Mouse (Mus musculus): ENCODE measurements around the gene Ano2. TPM values are rescaled to one million over a fixed set of nuclear protein-coding genes. Genes with fewer than 3 reads are reported as not detected.

Gene Ano2
- polyA plus RNA-seq, 1 experiment from 2014 or later = 0.60 TPM

- H3K27ac ChIP-seq (replicated peaks) = no peak overlapping the region
- no peak overlapping the region for H3K9ac ChIP-seq
- H3K4me1 ChIP-seq (replicated peaks) = no peaks in the 10 kb centered on the region
- no peaks in the 10 kb centered on the region for H3K9me3 ChIP-seq
- WGBS = 43% methylated on average over 2 of the region's 2 CpGs
- no peaks in the 10 kb centered on the region for H3K27me3 ChIP-seq
- no peak overlapping the region for H3K4me2 ChIP-seq
- H3K36me3 ChIP-seq = no peaks in the 10 kb centered on the region
- ATAC-seq (ENCODE audit: low FRiP score, low read depth) = no peak
- no peak overlapping the region for H3K4me3 ChIP-seq
Measured at GRCm38 (mm10) chr6:125868516-125868915, 178.3 kb downstream of the Ano2 start.

GRCm38 (mm10) chr6:125871482-125871881, 181.3 kb downstream of the Ano2 start:
- Histone ChIP-seq H3K9ac (no peak overlapping the region), H3K4me3 (no peak overlapping the region), H3K4me1 (replicated peaks) (no peaks in the 10 kb centered on the region), H3K36me3 (no peaks in the 10 kb centered on the region), H3K9me3 (no peaks in the 10 kb centered on the region), H3K27ac (replicated peaks) (no peak overlapping the region), H3K27me3 (no peaks in the 10 kb centered on the region), H3K4me2 (no peak overlapping the region)
- no peak for ATAC-seq (ENCODE audit: low FRiP score, low read depth)
- 88% methylated on average over 4 of the region's 4 CpGs for WGBS

GRCm38 (mm10) chr6:125874742-125875141, 184.5 kb downstream of the Ano2 start:
- 85% methylated on average over 6 of the region's 6 CpGs for WGBS
- Histone ChIP-seq H3K9ac (no peak overlapping the region), H3K4me3 (no peak overlapping the region), H3K4me1 (replicated peaks) (no peaks in the 10 kb centered on the region), H3K36me3 (no peaks in the 10 kb centered on the region), H3K9me3 (no peaks in the 10 kb centered on the region), H3K27ac (replicated peaks) (no peak overlapping the region), H3K27me3 (no peaks in the 10 kb centered on the region), H3K4me2 (no peak overlapping the region)
- no peak for ATAC-seq (ENCODE audit: low FRiP score, low read depth)

- WGBS = 81% methylated on average over 1 of the region's 1 CpGs
- no peaks in the 10 kb centered on the region for H3K27me3 ChIP-seq
- no peak for ATAC-seq (ENCODE audit: low FRiP score, low read depth)
- no peak overlapping the region for H3K4me3 ChIP-seq
- H3K9me3 ChIP-seq = no peaks in the 10 kb centered on the region
- no peak overlapping the region for H3K4me2 ChIP-seq
- no peak overlapping the region for H3K27ac ChIP-seq (replicated peaks)
- H3K36me3 ChIP-seq = no peaks in the 10 kb centered on the region
- no peaks in the 10 kb centered on the region for H3K4me1 ChIP-seq (replicated peaks)
- no peak overlapping the region for H3K9ac ChIP-seq
Measured at GRCm38 (mm10) chr6:125876884-125877283, 186.7 kb downstream of the Ano2 start.

GRCm38 (mm10) chr6:125878671-125879070, 188.5 kb downstream of the Ano2 start:
- no peaks in the 10 kb centered on the region for H3K4me1 ChIP-seq (replicated peaks)
- ATAC-seq (ENCODE audit: low FRiP score, low read depth) = no peak
- no peaks in the 10 kb centered on the region for H3K9me3 ChIP-seq
- no peaks in the 10 kb centered on the region for H3K36me3 ChIP-seq
- 70% methylated on average over 2 of the region's 2 CpGs for WGBS
- no peaks in the 10 kb centered on the region for H3K27me3 ChIP-seq
- H3K27ac ChIP-seq (replicated peaks) = no peak overlapping the region
- no peak overlapping the region for H3K4me2 ChIP-seq
- H3K9ac ChIP-seq = no peak overlapping the region
- H3K4me3 ChIP-seq = no peak overlapping the region

- no peak overlapping the region for H3K4me2 ChIP-seq
- WGBS = 90% methylated on average over 7 of the region's 7 CpGs
- H3K4me1 ChIP-seq (replicated peaks) = no peaks in the 10 kb centered on the region
- H3K4me3 ChIP-seq = no peak overlapping the region
- H3K27me3 ChIP-seq = no peaks in the 10 kb centered on the region
- H3K9me3 ChIP-seq = no peaks in the 10 kb centered on the region
- ATAC-seq (ENCODE audit: low FRiP score, low read depth) = no peak
- H3K36me3 ChIP-seq = no peaks in the 10 kb centered on the region
- no peak overlapping the region for H3K9ac ChIP-seq
- H3K27ac ChIP-seq (replicated peaks) = no peak overlapping the region
Measured at GRCm38 (mm10) chr6:125879306-125879705, 189.1 kb downstream of the Ano2 start.

GRCm38 (mm10) chr6:125888596-125888995, 198.4 kb downstream of the Ano2 start:
- no peaks in the 10 kb centered on the region for H3K27me3 ChIP-seq
- no peak overlapping the region for H3K4me3 ChIP-seq
- H3K9ac ChIP-seq = no peak overlapping the region
- no peak for ATAC-seq (ENCODE audit: low FRiP score, low read depth)
- H3K9me3 ChIP-seq = no peaks in the 10 kb centered on the region
- 96% methylated on average over 1 of the region's 1 CpGs for WGBS
- H3K27ac ChIP-seq (replicated peaks) = no peak overlapping the region
- H3K4me1 ChIP-seq (replicated peaks) = no peaks in the 10 kb centered on the region
- H3K36me3 ChIP-seq = no peaks in the 10 kb centered on the region
- no peak overlapping the region for H3K4me2 ChIP-seq

GRCm38 (mm10) chr6:125894340-125894739, 204.1 kb downstream of the Ano2 start:
- Histone ChIP-seq H3K9me3 (no peaks in the 10 kb centered on the region), H3K27ac (replicated peaks) (no peak overlapping the region), H3K27me3 (no peaks in the 10 kb centered on the region), H3K4me1 (replicated peaks) (no peaks in the 10 kb centered on the region), H3K4me3 (no peak overlapping the region), H3K36me3 (no peaks in the 10 kb centered on the region), H3K9ac (no peak overlapping the region), H3K4me2 (no peak overlapping the region)
- no peak for ATAC-seq (ENCODE audit: low FRiP score, low read depth)
- WGBS = 81% methylated on average over 3 of the region's 3 CpGs

- Histone ChIP-seq H3K4me3 (no peak overlapping the region), H3K36me3 (no peaks in the 10 kb centered on the region), H3K9me3 (no peaks in the 10 kb centered on the region), H3K4me2 (no peak overlapping the region), H3K4me1 (replicated peaks) (no peaks in the 10 kb centered on the region), H3K27me3 (no peaks in the 10 kb centered on the region), H3K9ac (no peak overlapping the region), H3K27ac (replicated peaks) (no peak overlapping the region)
- ATAC-seq (ENCODE audit: low FRiP score, low read depth) = no peak
- 87% methylated on average over 9 of the region's 9 CpGs for WGBS
Measured at GRCm38 (mm10) chr6:125914446-125914845, 224.2 kb downstream of the Ano2 start.

- H3K9me3 ChIP-seq = no peaks in the 10 kb centered on the region
- ATAC-seq (ENCODE audit: low FRiP score, low read depth) = no peak
- no peak overlapping the region for H3K4me2 ChIP-seq
- H3K9ac ChIP-seq = no peak overlapping the region
- no peak overlapping the region for H3K27ac ChIP-seq (replicated peaks)
- no peaks in the 10 kb centered on the region for H3K27me3 ChIP-seq
- H3K4me3 ChIP-seq = no peak overlapping the region
- 63% methylated on average over 3 of the region's 3 CpGs for whole genome bisulfite sequencing
- H3K4me1 ChIP-seq (replicated peaks) = no peaks in the 10 kb centered on the region
- H3K36me3 ChIP-seq = no peaks in the 10 kb centered on the region
Measured at GRCm38 (mm10) chr6:125922746-125923145, 232.5 kb downstream of the Ano2 start.

GRCm38 (mm10) chr6:125924979-125925378, 234.8 kb downstream of the Ano2 start:
- Histone ChIP-seq H3K27me3 (no peaks in the 10 kb centered on the region), H3K9ac (no peak overlapping the region), H3K36me3 (no peaks in the 10 kb centered on the region), H3K4me3 (no peak overlapping the region), H3K4me1 (replicated peaks) (no peaks in the 10 kb centered on the region), H3K9me3 (no peaks in the 10 kb centered on the region), H3K4me2 (no peak overlapping the region), H3K27ac (replicated peaks) (no peak overlapping the region)
- 65% methylated on average over 2 of the region's 2 CpGs for WGBS
- no peak for ATAC-seq (ENCODE audit: low FRiP score, low read depth)

GRCm38 (mm10) chr6:125925861-125926260, 235.6 kb downstream of the Ano2 start:
- no peak overlapping the region for H3K9ac ChIP-seq
- ATAC-seq (ENCODE audit: low FRiP score, low read depth) = no peak
- no peaks in the 10 kb centered on the region for H3K36me3 ChIP-seq
- WGBS = 94% methylated on average over 3 of the region's 3 CpGs
- no peak overlapping the region for H3K4me3 ChIP-seq
- H3K4me2 ChIP-seq = no peak overlapping the region
- no peaks in the 10 kb centered on the region for H3K27me3 ChIP-seq
- no peaks in the 10 kb centered on the region for H3K9me3 ChIP-seq
- no peak overlapping the region for H3K27ac ChIP-seq (replicated peaks)
- H3K4me1 ChIP-seq (replicated peaks) = no peaks in the 10 kb centered on the region

- Histone ChIP-seq H3K4me2 (no peak overlapping the region), H3K9me3 (no peaks in the 10 kb centered on the region), H3K9ac (no peak overlapping the region), H3K27ac (replicated peaks) (no peak overlapping the region), H3K27me3 (no peaks in the 10 kb centered on the region), H3K4me1 (replicated peaks) (no peaks in the 10 kb centered on the region), H3K4me3 (no peak overlapping the region), H3K36me3 (no peaks in the 10 kb centered on the region)
- no peak for ATAC-seq (ENCODE audit: low FRiP score, low read depth)
- 83% methylated on average over 7 of the region's 7 CpGs for WGBS
Measured at GRCm38 (mm10) chr6:125931926-125932325, 241.7 kb downstream of the Ano2 start.

Data from hindbrain, embryonic 15.5 days (tissue).